Mouse (Mus musculus) forebrain, postnatal 0 days (tissue): ENCODE data around the gene Nfatc2. TPM values are rescaled to one million over a fixed set of nuclear protein-coding genes. Genes with fewer than 3 reads are reported as not detected.

Experiments used
- ATAC-seq: fragments of 200-750 bp; cut with Nextera tagmentation; 2 replicates; pipeline ENCODE4 v1.8.0; 2017; ENCODE audit warnings: mild to moderate bottlenecking, moderate library complexity
- DNase-seq: peaks from one replicate; pipeline ENCODE4 v3.0.0-alpha.2; 2015
- H3K27ac ChIP-seq: fragments of 300-500 bp; sonication (generic); 2 replicates; pipeline ENCODE4 v1.5.1; 2014; ENCODE audit warnings: low read depth, mild to moderate bottlenecking, antibody characterized with exemption, low read length, moderate library complexity, mixed read lengths
- H3K27me3 ChIP-seq: fragments of 300-500 bp; sonication (generic); 2 replicates; pipeline ENCODE4 v1.6.1; 2014; ENCODE audit warnings: mild to moderate bottlenecking, low read length, mixed read lengths; ENCODE audit not compliant: insufficient read depth
- H3K36me3 ChIP-seq: fragments of 300-500 bp; sonication (generic); 2 replicates; pipeline ENCODE4 v1.6.1; 2014; ENCODE audit warnings: mild to moderate bottlenecking, moderate library complexity; ENCODE audit not compliant: insufficient read depth
- H3K4me1 ChIP-seq: fragments of 300-500 bp; sonication (generic); 2 replicates; pipeline ENCODE4 v1.6.1; 2014; ENCODE audit warnings: antibody characterized with exemption; ENCODE audit not compliant: insufficient read depth
- H3K4me2 ChIP-seq: fragments of 300-500 bp; sonication (generic); 2 replicates; pipeline ENCODE4 v1.6.1; 2014; ENCODE audit warnings: low read depth, mild to moderate bottlenecking, moderate library complexity
- H3K4me3 ChIP-seq: fragments of 300-500 bp; sonication (generic); 2 replicates; pipeline ENCODE4 v1.5.1; 2014; ENCODE audit warnings: low read depth, low read length, mixed read lengths
- H3K9ac ChIP-seq: fragments of 300-500 bp; sonication (generic); 2 replicates; pipeline ENCODE4 v1.6.1; 2014; ENCODE audit warnings: mild to moderate bottlenecking
- H3K9me3 ChIP-seq: fragments of 300-500 bp; sonication (generic); 2 replicates; pipeline ENCODE4 v1.6.1; 2016; ENCODE audit warnings: low read length
- CTCF ChIP-seq: sonication (generic); IDR thresholded peaks from 2 replicates; pipeline ENCODE4 v1.5.1; 2016; ENCODE audit warnings: antibody characterized with exemption, control low read depth, low read depth
- WGBS: fragments of 180-500 bp; shearing (Covaris S2); extraction: QIAGEN DNeasy Blood & Tissue Kit; methylation state at CpG from one replicate; pipeline ENCODE4 v1.1.7; 2014; 5-methylcytosine and 5-hydroxymethylcytosine counted together
- polyA plus RNA-seq: library from polyadenylated mRNA; unstranded; fragments of >200 nt; fragmentation: Nextera tagmentation; extraction: Ambion mirVana; gene quantifications from 2 replicates; pipeline ENCODE4 v1.2.1, GENCODE M21; 2015
- total RNA-seq: library from RNA; depleted of rRNA; stranded (reverse); fragments of >200 nt; gene quantifications from 2 replicates; pipeline ENCODE4 v1.2.3, GENCODE M21; 2014

The Nfatc2 gene
- total and polyA plus RNA-seq, 2 experiments from 2014 or later: 3.1 to 3.2 TPM

DNA sequence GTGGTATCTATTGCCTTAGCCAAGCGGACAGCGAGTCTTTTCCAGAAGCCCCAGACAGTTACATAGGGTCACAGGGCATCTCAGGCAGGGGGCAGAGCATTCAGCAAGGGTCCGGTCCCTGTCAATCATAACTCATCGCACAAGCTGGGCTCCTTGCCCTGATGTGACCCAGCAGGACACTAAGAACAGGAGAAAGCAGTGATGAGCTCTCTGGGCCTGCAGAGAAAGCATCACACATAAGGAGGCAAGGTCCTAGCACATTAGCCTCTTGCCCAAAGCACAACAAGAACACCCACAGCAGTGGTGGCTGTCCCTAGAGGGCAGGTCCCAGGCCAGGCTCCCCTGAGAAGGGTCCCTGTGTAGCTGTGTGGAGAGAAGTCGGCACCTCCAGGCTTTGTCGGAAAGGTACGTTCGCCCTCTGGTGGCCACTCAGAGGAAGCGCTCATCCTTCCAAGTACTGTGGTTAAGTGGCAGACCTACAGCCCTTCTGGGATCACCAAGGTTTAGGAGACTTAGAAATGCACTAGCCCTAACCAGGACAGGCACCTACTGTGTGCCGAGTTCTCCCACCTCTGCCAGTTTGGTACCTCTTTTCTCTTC is 156.1 kb downstream of the Nfatc2 start:
- H3K4me3 ChIP-seq: no peak overlapping the region
- no peak overlapping the region for H3K9ac ChIP-seq
- H3K27ac ChIP-seq: no peak overlapping the region
- H3K27me3 ChIP-seq: 0 out of 2 replicates have a peak, but pooled peaks cover 3% of the 10 kb centered on the region
- H3K4me2 ChIP-seq: no peak overlapping the region
- no peaks in the 10 kb centered on the region for H3K4me1 ChIP-seq
- H3K36me3 ChIP-seq: no peaks in the 10 kb centered on the region
- H3K9me3 ChIP-seq: no peaks in the 10 kb centered on the region
- 38% methylated on average over 10 of the region's 10 CpGs for WGBS
- peak; percentile 98 for TF ChIP-seq CTCF
- DNase-seq (peak; percentile 84), ATAC-seq (peak; percentile 70)

DNA sequence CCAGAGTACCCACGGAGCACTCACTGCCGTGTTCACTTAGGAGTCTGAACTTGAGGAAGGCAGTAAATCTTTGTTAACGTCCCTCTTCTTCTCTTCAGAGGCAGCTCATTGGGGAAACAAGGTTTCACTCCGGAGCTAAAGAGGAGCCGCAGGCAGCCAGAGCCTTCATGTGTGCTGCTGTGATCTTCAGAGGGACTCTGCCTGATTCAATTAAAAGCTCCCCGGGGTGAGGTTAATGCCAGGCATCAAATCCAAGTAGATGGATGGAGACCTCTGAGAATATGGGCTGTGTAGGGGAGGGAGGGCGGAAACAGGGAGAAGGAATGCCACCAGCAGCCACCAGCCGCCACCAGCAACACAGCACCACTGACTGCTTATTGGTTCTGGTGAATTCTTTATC is 157.3 kb downstream of the Nfatc2 start:
- no peak for DNase-seq
- Histone ChIP-seq H3K4me3 (no peak overlapping the region), H3K4me2 (no peak overlapping the region), H3K4me1 (0 out of 2 replicates have a peak, but pooled peaks cover 6% of the 10 kb centered on the region), H3K9ac (no peak overlapping the region), H3K27me3 (no peaks in the 10 kb centered on the region), H3K27ac (no peak overlapping the region), H3K9me3 (no peaks in the 10 kb centered on the region), H3K36me3 (no peaks in the 10 kb centered on the region)
- 27% methylated on average over 8 of the region's 8 CpGs for WGBS
- no peak for TF ChIP-seq CTCF
- no peak for ATAC-seq

DNA sequence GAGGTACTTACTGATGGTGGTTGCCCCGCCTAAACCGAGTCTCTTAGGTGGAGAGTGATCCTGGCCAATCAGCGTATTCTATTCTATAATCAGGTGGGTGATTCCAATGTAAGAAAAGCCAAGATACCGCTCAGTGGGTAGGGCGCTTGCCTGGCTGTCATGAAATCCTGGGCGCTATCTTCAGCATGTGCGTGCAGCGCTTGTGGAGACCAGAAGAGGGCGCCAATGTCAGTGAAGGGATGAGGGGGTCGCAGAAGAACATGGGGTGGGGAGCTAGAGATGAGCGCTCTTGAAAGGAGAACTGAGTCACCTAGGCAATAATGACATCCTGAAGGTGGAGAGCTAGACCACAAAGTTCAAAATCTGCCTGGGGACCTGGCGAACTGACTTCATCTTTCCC is 160.0 kb downstream of the Nfatc2 start:
- Histone ChIP-seq H3K27ac (peak overlapping the region; percentile 78), H3K4me2 (no peak overlapping the region), H3K4me1 (0 out of 2 replicates have a peak, but pooled peaks cover 7% of the 10 kb centered on the region), H3K9ac (no peak overlapping the region), H3K36me3 (no peaks in the 10 kb centered on the region), H3K9me3 (no peaks in the 10 kb centered on the region), H3K27me3 (no peaks in the 10 kb centered on the region), H3K4me3 (no peak overlapping the region)
- DNase-seq (no peak), ATAC-seq (peak; percentile 4)
- 90% methylated on average over 12 of the region's 12 CpGs for WGBS
- TF ChIP-seq CTCF: peak; percentile 36; the same call in 1 of the 2 replicates

DNA sequence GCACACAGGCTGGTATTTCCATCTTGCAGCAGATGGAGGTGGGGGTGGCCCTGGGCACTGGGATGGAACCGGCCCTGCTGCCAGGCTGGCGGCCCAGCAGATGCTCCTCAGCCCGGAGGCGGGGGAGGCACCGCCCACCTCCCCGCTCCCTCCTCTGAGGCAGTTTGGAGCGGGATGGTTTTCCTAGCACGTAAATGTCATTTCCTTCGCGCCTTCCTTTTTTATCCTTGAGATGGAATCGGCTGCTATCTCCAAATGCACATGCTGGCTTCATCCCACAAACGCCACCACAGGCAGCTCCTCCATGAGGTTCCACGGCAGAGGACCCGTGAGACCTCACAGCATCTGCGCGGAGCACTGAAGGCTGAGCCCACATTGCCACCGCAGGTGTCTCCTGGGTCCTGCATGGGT is 160.5 kb downstream of the Nfatc2 start:
- Histone ChIP-seq H3K27me3 (no peaks in the 10 kb centered on the region), H3K9ac (0 out of 2 replicates have a peak overlapping the region, but pooled peaks have one; percentile 18), H3K4me3 (no peak overlapping the region), H3K4me1 (0 out of 2 replicates have a peak, but pooled peaks cover 7% of the 10 kb centered on the region), H3K4me2 (no peak overlapping the region), H3K9me3 (no peaks in the 10 kb centered on the region), H3K36me3 (no peaks in the 10 kb centered on the region), H3K27ac (peak overlapping the region; percentile 78)
- DNase-seq (peak; percentile 90), ATAC-seq (peak; percentile 89)
- 58% methylated on average over 17 of the region's 17 CpGs for WGBS
- TF ChIP-seq CTCF: no peak

DNA sequence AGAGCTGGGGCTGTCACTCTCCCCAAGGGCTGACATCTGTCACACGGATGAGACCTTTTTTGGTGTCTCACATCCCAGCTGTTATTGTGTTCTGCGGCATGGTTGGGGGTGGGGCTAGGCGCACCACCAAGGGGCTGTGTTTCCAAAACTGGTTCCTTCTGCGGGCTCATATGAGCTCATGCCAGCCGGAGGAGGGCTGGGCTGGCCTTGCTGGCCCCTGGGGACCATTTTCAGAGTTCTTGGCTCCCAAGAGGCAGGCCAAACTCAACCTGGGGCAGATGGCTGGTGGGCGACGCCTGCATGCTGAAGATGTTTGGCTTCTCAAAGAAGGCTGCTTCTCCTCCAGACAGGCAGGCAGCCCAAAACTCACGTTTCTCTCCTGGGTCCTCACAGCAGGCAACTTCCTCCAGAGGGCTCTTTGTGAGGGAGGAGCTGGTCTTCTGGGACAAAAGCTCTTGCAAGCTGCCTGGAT is 162.4 kb downstream of the Nfatc2 start:
- 41% methylated on average over 8 of the region's 8 CpGs for WGBS
- DNase-seq (no peak), ATAC-seq (no peak)
- Histone ChIP-seq H3K36me3 (no peaks in the 10 kb centered on the region), H3K4me3 (no peak overlapping the region), H3K4me1 (0 out of 2 replicates have a peak, but pooled peaks cover 7% of the 10 kb centered on the region), H3K4me2 (no peak overlapping the region), H3K9me3 (no peaks in the 10 kb centered on the region), H3K9ac (no peak overlapping the region), H3K27me3 (no peaks in the 10 kb centered on the region), H3K27ac (peak overlapping the region; percentile 45)
- no peak for TF ChIP-seq CTCF

- ATAC-seq: no peak
- WGBS: 74% methylated on average over 5 of the region's 5 CpGs
- TF ChIP-seq CTCF: no peak
- H3K27me3 ChIP-seq: no peaks in the 10 kb centered on the region
- no peak overlapping the region for H3K4me2 ChIP-seq
- H3K27ac ChIP-seq: no peak overlapping the region
- no peak overlapping the region for H3K4me3 ChIP-seq
- DNase-seq: no peak
- H3K9me3 ChIP-seq: no peaks in the 10 kb centered on the region
- H3K36me3 ChIP-seq: no peaks in the 10 kb centered on the region
- H3K4me1 ChIP-seq: 0 out of 2 replicates have a peak, but pooled peaks cover 1% of the 10 kb centered on the region
- H3K9ac ChIP-seq: no peak overlapping the region
Measured at GRCm38 (mm10) chr2:168434187-168434586, 167.3 kb downstream of the Nfatc2 start.

- 65% methylated on average over 5 of the region's 5 CpGs for WGBS
- H3K9ac ChIP-seq: no peak overlapping the region
Measured at GRCm38 (mm10) chr2:168433392-168433791, 168.1 kb downstream of the Nfatc2 start.

More at GRCm38 (mm10) chr2:168433392-168433791, 168.1 kb downstream of the Nfatc2 start:
- Histone ChIP-seq H3K4me2 (no peak overlapping the region), H3K27ac (no peak overlapping the region), H3K27me3 (no peaks in the 10 kb centered on the region), H3K4me1 (no peaks in the 10 kb centered on the region), H3K4me3 (no peak overlapping the region), H3K36me3 (no peaks in the 10 kb centered on the region), H3K9me3 (no peaks in the 10 kb centered on the region)
- peak; percentile 15; the same call in 1 of the 2 replicates for TF ChIP-seq CTCF
- DNase-seq (no peak), ATAC-seq (no peak)
